Mouse (Mus musculus) heart, adult 2 months (tissue): Measurements from ENCODE around the gene Glmp.

Experiments used
- CTCF ChIP-seq: fragments of 200-600 bp; IDR thresholded peaks from 2 replicates; pipeline ENCODE4 v1.8.1; 2022; ENCODE audit warnings: antibody characterized with exemption, mild to moderate bottlenecking, moderate library complexity
- POLR2A ChIP-seq: fragments of 200-500 bp; IDR thresholded peaks from 2 replicates; pipeline ENCODE4 v1.6.1; 2011; ENCODE audit warnings: mild to moderate bottlenecking, low read depth, low read length, control low read depth; ENCODE audit not compliant: insufficient read depth

GRCm38 (mm10) chr3:88276121-88276520 is 48.7 kb upstream of the Glmp start:
- TF ChIP-seq CTCF = no peak
- no peak for TF ChIP-seq POLR2A
